Mouse (Mus musculus) layer of hippocampus, postnatal 10 days (tissue): ENCODE measurements at regions not wholly inside any gene's neighbourhood (a gene's known extent, or its start where the extent isn't known, plus 50 kb on each side); places are given as distances from the start of the nearest gene placed in this dataset.

ENCODE experiments used
- DNase-seq, 2 experiments: peaks; one replicate each; pipeline ENCODE4 v3.0.0; 2021; ENCODE audit warnings: low spot score in 2 of 2

DNA sequence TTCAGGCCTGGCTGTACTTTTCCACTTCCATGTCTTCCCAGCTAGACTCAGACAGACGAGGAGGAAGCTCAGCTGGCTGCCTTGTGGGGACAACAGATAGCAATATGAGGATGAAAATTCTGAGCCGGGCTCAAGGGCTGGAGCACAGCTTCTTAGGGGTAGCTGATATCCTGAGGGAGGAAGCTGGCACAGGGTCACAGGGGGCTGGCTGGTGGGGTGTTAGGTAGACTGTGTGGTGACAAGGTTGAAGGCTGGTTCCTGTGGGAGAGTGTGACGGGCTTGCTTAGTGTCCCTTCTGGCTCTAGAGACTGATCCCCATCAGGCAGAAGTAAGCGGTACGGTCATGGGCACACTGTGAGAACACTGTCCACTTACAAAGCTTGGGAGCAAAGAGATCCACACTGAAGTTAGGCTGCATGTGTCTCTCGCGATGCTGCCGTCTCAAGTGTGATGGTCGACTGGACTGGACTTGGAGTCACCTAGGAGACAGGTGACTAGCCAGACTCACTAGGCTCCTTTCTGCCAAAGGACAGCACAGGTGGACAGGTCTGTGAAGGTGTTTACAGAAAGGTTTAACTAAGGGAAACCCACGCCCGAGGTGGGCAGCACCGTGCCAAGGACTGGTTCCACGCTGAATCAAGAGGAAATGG, 111.1 kb upstream of the S1pr3 start:
- DNase-seq = no peak

- DNase-seq = no peak
Observed at GRCm38 (mm10) chr13:51299047-51299760, 109.2 kb upstream of the S1pr3 start.

DNA sequence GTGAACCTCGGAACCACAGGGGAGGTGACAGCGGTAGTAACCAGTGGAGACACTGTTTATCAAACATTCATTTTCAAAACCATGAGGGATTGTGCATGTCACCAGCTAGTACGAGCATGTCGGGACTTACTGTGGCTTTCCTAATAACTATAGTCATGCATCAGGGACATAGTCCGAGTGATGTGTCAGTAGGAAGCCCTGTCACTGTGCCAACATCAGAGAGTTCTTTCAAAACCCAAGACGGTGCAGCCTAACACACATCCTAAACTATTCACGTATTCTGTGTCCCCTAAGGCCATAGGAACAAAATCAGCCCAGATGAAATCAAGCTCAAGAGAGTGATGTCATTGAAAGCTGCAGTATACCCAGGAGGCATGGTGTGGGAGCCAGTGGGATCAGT, 107.0 kb upstream of the S1pr3 start:
- DNase-seq = no peak

DNA sequence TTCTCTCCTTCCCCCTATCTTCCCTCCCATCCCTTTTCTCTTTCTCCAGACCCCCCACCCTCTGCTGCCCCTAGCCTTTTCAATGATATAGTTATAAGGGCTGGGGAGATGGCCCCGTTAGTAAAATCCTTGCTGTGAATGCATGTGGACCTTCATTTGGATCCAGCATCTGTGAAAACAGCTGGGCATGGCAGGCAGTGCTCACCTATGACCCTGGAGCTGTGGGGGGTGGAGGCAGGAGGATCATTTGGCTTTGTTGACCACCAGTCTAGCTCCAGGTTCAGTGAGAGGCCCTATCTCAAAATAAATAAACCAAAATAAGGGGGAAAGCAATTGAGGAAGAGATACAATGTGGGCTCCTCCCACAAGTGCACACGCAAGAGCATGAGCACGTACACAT, 105.3 kb upstream of the S1pr3 start:
- DNase-seq = no peak

DNA sequence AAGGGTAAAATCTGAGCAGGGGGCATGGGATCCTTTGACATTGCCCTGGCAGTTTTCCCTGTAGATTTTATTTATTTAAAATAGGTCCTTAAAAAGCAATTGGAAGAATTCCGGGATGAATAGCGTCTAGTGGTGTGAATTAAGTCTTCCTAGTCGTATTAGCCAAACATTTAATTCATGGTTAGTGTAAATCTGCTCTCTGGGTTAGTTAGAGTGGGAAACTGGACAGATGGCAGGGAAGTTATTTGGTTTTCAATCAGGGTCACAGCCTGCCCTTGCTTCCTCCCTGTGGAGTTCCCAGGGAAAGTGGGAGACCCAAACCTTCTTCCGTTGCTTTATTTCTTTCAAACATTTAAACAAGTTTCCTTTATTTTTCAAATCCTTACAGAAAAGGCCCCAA, 103.8 kb upstream of the S1pr3 start:
- no peak for DNase-seq

DNA sequence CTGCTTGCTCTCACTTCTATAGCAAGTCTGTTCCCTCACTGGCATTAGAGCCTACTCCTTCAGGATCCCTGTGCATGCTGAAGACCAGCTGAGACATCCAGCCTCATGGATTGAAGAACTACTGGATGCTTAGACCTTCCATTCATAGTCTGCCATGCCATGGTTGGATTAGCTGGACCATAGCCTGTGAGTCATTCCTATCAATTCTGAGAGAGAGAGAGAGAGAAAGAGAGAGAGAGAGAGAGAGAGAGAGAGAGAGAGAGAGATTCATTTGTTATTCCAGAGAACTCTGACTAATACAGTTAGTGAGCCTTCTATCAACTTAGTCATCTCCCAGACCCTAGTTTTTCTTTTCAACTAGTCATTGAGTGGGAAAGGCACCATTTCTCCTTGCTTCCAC, 99.0 kb upstream of the S1pr3 start:
- no peak for DNase-seq

DNA sequence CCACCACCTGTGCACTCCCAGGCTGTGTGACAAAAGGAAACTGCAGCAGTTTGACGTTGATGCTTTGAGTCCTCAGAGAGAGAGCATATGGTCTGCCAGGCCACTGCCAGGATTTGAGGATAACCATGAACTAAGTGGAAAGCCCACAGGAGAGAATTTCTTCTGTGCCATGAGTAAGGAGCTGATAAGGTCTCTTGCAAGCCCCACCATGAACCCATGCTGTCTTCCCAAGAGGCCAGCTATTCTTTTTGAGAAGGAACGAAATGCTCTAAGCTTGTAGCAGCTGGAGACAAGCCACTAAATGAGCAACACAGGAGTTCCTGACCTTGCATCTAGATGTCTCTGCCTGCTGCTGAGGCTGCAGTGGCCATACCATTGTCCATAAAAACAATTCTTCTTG, 98.4 kb upstream of the S1pr3 start:
- no peak for DNase-seq

GRCm38 (mm10) chr13:51311679-51312255, 96.7 kb upstream of the S1pr3 start:
- DNase-seq = no peak

DNA sequence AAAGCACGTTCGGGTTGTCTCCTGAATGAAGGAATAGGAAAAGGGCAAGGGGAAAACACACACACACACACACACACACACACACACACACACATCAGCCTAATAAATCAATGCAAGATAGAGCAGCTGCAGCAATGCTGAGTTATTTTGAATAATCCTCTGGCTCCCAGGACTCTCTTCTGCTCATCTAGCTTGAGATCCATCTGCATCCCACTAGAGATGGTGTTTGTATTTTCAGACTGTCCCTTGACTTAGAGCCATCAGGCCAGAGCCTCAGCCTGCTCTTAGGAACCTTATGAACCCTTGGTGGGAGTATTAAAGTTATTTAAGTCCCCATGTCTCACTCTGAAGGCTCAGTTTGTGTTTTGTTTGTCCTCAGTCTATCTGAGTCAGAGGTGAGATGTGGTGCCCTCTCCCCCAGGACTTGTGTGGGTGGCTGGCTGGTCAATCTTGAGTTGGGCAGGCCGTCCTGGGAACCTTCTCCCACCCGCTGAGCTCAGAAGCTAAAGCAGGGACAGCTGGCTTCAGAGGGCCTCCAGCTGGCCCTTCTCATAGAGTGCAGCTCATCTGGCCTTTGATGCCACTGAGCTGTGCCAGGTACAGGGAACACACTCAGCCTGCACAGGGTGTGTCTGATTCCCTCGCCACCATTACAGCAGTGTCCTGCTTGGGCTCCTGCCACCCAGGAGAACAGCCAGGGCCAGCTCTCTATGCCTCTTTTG, 95.1 kb upstream of the S1pr3 start:
- DNase-seq = no peak

GRCm38 (mm10) chr13:51314541-51314977, 93.9 kb upstream of the S1pr3 start:
- DNase-seq = peak in 1 of 2 experiments; percentile 21

DNA sequence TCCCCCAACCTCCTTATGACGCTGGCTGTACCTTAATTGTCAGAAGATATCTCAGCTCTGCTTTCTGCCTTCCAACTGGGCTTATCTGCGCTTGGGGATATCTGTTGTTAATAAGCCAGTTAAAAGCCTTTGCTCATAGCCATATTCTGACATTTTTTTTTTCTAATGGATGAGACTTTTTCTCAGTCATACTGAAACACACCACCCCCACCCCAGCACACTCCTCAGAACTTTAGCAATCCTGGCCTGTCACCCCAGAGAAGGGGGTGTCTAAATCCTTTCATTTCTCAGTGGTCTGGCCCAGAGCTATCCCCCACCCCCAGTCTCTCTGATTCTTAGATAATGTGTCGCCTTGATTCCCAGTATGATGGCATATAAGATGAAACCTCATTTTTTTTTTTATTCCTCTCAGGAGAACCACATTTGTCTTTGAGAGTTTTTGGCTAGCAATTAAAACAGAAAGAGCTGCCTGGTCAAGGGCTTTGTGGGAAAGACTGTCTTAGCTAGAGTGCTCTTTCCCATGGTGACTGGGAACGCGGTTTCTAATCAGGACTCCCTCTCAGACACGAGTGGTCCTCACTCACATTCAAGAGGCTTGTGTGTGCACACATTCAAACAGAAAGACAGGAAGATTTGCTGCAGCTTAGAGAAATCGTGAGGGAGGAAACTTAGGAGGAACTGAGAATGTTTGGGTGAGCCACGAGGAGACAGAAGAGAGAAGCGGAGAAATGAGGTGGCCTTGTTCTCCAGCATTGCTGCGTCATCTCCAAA, 93.2 kb upstream of the S1pr3 start:
- DNase-seq = no peak

- DNase-seq = no peak
Observed at GRCm38 (mm10) chr13:51315779-51316041, 92.7 kb upstream of the S1pr3 start.

DNA sequence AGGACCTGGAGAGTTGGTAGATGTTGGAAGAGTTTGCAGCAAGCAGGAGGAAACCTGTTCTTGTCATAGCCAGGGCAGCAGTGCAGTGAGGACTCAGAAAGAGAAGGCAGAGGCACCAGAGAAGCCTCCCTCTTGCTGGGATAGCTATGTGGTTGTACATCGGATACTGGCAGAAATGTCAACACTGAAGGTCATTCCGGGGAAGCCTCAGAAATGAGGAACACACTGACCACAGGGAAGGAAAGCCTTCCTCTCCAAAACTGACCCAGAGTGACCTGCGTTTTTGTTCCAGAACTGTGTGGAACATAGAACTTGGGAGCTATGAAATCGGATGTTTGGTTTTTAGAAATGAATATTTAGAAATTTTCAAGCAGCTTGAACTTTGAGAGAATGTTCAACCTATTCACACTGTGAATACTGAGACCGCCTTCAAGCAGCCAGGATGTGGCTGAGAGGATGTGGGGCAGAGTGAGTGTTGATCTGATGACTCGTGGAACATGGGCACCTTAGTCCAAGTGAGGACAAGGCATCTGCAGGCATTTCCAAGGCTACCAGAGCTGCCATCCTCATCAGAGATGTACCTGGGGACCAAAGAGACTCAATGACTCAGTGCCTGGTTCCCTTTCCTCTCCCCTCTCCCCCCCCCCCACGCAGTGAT, 85.3 kb upstream of the S1pr3 start:
- no peak for DNase-seq

- no peak for DNase-seq
Observed at GRCm38 (mm10) chr13:51324714-51325113, 83.7 kb upstream of the S1pr3 start.

GRCm38 (mm10) chr13:51325298-51325697, 83.1 kb upstream of the S1pr3 start:
- no peak for DNase-seq

DNA sequence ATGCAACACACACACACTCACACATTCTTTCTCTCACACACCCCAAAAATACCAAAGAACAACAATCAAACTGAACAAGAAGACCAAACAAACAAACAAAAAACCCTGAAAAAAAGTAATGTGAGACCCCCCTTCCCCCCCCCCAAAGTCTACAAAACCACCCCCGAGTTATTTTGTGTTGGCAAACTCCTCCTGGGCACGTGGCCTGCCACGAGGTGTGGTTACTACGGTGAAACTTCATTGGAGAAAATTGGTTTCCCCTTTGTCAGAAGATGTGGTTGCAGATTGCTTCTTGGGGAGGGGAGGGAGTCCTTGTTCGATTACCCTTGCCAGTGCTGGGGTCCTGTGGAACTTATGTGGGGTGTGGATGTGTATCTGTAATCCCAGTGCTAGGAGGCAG, 82.3 kb upstream of the S1pr3 start:
- no peak for DNase-seq

- DNase-seq = no peak
Observed at GRCm38 (mm10) chr13:51328131-51328970, 80.1 kb upstream of the S1pr3 start.

DNA sequence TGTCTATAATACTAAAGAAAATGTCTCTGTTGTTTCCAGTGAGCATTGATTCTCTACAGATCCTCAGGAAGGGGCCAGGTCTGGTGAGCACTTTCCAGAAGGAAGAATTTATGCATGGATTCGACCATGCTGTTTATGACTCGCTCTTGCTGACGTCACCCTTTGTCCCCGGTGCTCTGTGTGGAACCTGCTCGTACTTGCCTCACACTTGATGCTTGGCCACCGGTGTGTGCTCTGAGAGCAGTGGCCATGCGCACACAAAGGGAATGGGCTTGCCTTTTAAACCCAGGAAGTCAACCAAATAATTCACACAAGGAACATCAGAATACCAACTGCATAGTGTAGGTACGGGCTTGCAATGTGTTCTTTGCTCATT, 79.5 kb upstream of the S1pr3 start:
- DNase-seq = no peak

GRCm38 (mm10) chr13:51329717-51330116, 78.7 kb upstream of the S1pr3 start:
- DNase-seq = no peak

GRCm38 (mm10) chr13:51332271-51332670, 76.2 kb upstream of the S1pr3 start:
- DNase-seq = no peak
